Mouse (Mus musculus) lung, postnatal 0 days (tissue): Measurements from ENCODE around the gene Lmf1.

Experiments
- CTCF ChIP-seq: IDR thresholded peaks from 2 replicates; pipeline ENCODE4 v1.5.1; 2016; ENCODE audit warnings: antibody characterized with exemption, mild to moderate bottlenecking
- EP300 ChIP-seq: IDR thresholded peaks from 2 replicates; pipeline ENCODE4 v1.6.1; 2016; ENCODE audit warnings: antibody characterized with exemption, mild to moderate bottlenecking, control low read depth

DNA sequence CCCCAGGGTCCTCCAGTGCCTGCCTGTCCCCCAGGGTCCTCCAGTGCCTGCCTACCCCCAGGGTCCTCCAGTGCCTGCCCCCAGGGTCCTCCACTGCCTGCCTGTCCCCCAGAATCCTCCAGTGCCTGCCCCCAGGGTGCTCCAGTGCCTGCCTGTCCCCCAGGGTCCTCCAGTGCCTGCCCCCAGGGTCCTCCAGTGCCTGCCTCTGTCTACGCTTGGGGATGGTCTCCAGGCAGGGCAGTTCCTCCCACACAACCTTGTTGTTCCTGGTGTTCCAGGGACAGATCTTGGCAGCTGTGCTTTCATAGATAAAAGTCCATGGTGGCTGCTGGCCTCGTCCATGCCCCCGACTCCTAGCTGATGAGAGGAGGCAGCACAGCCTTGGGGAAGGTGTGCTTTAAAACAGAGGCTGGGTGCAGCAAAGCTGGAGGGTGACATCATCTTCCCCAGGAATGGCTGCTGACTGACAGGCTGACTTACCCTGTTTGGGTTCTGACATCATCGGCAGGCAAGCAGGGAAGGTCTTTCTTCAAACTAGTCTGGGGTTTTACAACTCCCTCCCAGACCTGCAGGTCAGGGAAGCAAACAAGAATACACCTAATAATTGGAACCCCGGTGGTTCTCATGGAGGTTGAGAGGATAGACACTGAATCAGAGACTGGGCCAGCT, 18.2 kb upstream of the Lmf1 start:
- TF ChIP-seq CTCF (no peak), EP300 (no peak)
